Mouse (Mus musculus): ENCODE measurements around the gene Tigd3. TPM values are rescaled to one million over a fixed set of nuclear protein-coding genes. Genes with fewer than 3 reads are reported as not detected.

Gene Tigd3
- polyA plus RNA-seq, 1 experiment from 2014 or later = 3.1 TPM

DNA sequence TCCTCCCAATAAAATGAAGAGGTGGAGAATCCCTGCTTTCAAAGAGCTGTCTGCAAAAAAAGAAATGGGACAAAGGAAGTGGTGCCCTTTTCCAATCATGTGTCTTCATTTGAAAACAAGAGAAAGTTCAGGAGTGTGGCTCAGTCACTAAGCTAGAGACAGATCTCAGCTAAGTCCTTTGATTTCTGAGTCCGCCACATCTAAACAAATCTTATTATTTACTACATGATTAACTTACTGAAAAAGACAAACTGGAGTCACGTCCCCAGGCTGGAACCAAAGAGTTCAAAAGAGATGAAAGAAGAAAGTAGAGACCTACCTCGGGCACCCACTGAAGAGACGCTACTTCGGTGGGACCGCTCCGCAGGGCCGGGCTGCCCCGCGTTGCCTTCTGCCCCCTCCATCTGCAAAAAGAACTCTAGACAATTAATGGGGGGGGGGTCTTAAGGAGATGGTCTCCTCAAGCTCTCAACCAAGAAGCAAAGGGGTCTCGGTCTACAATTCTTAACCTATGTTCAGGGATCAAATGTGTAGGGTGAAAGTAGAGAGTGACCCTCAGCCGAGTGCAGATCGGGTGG lies 19.5 kb downstream of the Tigd3 start:
- Histone ChIP-seq H3K27ac (0 out of 2 replicates have a peak overlapping the region, but pooled peaks have one; percentile 73), H3K9me3 (no peaks in the 10 kb centered on the region), H3K4me1 (peaks cover 58% of the 10 kb centered on the region), H3K36me3 (peaks cover 11% of the 10 kb centered on the region), H3K4me3 (peak overlapping the region; percentile 72), H3K4me2 (peak overlapping the region; percentile 70), H3K9ac (peak overlapping the region; percentile 76), H3K27me3 (no peaks in the 10 kb centered on the region)
- no peak for ATAC-seq (ENCODE audit: insufficient number of reproducible peaks, low FRiP score, low TSS enrichment, low read depth)
- 8% methylated on average over 13 of the region's 13 CpGs for WGBS

DNA sequence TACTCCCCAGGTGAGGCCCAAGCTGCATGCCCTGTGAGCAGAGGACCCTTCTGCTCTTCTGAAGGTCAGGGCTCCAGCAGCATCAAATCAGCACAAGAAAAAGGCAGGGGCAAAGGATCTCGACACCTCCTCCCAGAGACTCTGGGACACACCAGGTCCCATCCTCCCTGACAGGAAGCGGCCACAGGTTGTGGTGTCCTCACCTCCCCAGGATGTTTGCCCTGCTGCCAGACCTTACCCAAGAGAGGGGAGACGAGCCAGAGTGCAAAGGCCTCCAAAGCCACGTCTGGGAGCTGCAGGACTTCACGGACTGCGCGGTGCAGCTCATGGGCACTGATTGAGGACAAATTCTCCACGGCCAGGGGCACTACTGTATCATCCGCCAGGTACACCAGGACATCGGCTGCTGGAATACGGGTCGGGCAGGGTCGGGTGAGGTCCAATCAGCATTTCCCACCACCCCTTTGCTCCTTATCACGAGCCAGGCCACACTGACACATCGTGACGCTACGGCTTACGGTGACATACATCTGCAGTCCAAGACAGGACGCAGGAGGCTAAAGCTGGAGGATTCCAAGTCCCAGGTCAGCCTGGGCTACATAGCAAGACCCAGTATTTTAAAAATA lies 20.9 kb downstream of the Tigd3 start:
- no peak overlapping the region for H3K9ac ChIP-seq
- no peak overlapping the region for H3K4me2 ChIP-seq
- WGBS = 86% methylated on average over 19 of the region's 19 CpGs

DNA sequence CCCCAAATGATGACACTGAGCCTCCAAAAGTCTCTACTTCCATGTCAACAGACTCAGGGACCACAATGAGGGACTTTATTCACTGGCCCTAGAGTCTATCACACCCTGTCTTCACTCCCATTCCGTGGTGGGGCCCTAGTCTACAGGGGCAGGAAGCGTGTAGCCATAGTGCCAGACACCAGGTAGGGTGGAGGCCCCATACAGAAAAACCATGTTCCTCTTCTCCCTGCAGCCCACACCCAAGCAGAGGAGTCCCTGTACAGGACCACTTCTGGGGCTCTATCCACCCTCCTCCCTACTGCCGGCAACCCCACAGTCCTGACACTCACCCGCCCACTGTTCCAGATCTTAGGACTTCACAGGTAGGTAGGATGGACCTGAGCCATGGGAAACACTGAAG lies 21.4 kb downstream of the Tigd3 start:
- Histone ChIP-seq H3K9ac (no peak overlapping the region), H3K4me1 (peaks cover 48% of the 10 kb centered on the region), H3K4me3 (no peak overlapping the region), H3K27me3 (no peaks in the 10 kb centered on the region), H3K36me3 (peaks cover 30% of the 10 kb centered on the region), H3K4me2 (no peak overlapping the region), H3K9me3 (no peaks in the 10 kb centered on the region), H3K27ac (no peak overlapping the region)
- no peak for ATAC-seq (ENCODE audit: insufficient number of reproducible peaks, low FRiP score, low TSS enrichment, low read depth)
- WGBS = 88% methylated on average over 4 of the region's 4 CpGs

More for the DNA sequence above, 20.9 kb downstream of the Tigd3 start:
- Histone ChIP-seq H3K27ac (no peak overlapping the region), H3K4me3 (no peak overlapping the region), H3K36me3 (peaks cover 24% of the 10 kb centered on the region), H3K9me3 (no peaks in the 10 kb centered on the region), H3K27me3 (no peaks in the 10 kb centered on the region), H3K4me1 (peaks cover 53% of the 10 kb centered on the region)
- ATAC-seq (ENCODE audit: insufficient number of reproducible peaks, low FRiP score, low TSS enrichment, low read depth) = no peak

DNA sequence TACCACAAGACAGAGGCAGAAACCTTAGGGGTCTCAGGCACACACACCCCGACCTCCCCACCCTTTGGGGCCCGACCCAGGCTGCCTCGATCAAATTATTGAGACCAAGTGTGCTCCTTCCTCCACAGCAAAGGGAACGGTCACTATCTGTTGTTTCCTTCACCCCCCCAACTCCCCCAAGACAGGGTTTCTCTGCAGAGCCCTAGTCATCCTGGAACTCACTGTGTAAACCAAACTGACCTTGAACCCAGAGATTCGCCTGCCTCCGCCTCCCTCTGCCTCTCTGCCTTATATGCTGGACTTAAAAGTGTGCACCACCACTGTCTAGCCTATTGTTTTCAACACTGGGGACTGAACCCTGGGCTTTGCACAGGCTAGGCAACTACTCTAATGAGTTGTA lies 22.3 kb downstream of the Tigd3 start:
- Histone ChIP-seq H3K4me3 (no peak overlapping the region), H3K9me3 (no peaks in the 10 kb centered on the region), H3K4me1 (peaks cover 46% of the 10 kb centered on the region), H3K27ac (peak overlapping the region; percentile 67), H3K9ac (no peak overlapping the region), H3K36me3 (peaks cover 38% of the 10 kb centered on the region), H3K4me2 (peak overlapping the region; percentile 17; the same call in 1 of the 2 replicates), H3K27me3 (no peaks in the 10 kb centered on the region)
- ATAC-seq (ENCODE audit: insufficient number of reproducible peaks, low FRiP score, low TSS enrichment, low read depth) = no peak
- 54% methylated on average over 6 of the region's 6 CpGs for WGBS

DNA sequence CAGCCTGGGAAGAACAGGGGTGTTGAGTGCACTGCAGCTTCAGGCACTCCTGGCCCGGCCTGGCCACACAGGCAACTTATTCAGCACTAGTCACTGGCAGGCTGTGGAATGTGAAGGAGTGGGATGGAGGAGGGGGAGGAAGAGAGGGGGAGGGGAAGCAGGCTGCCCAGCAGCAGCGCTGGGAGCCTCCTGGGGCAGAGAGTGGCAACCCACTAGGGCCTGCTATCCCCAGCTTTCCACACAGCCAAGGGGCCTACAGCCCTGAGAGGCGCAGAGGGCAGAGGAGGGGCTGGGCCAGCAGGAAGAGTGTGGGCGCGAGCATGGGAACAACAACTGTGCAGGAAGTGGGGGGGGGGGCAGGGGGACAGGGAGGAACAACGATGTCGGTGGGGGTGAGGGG lies 22.7 kb downstream of the Tigd3 start:
- Histone ChIP-seq H3K4me3 (no peak overlapping the region), H3K9ac (no peak overlapping the region), H3K9me3 (no peaks in the 10 kb centered on the region), H3K36me3 (peaks cover 42% of the 10 kb centered on the region), H3K27me3 (no peaks in the 10 kb centered on the region), H3K27ac (peak overlapping the region; percentile 67), H3K4me1 (peaks cover 46% of the 10 kb centered on the region), H3K4me2 (peak overlapping the region; percentile 17; the same call in 1 of the 2 replicates)
- 8% methylated on average over 7 of the region's 7 CpGs for WGBS
- peak; percentile 64; the same call in 1 of the 2 replicates for ATAC-seq (ENCODE audit: insufficient number of reproducible peaks, low FRiP score, low TSS enrichment, low read depth)

DNA sequence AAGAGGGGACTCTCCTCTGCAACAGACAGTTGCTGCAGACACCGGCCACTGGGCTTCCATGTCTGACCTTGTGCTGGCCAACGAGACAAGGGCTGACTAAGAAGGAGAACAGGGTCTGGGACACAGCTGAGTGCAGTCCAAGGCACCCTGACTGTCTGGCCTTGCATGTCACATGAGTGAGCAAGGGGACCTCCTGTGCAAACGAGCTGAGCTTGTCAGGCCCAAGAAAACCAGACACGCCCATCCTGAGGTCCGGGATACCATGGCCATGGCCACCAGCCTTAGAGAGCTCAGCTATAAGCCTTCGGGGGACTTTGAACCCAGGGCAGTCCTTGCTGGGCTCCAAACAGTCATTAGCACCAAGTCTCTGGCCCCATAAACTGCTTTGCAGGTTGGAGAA lies 25.9 kb downstream of the Tigd3 start:
- Histone ChIP-seq H3K27me3 (no peaks in the 10 kb centered on the region), H3K4me3 (no peak overlapping the region), H3K9ac (no peak overlapping the region), H3K4me1 (peaks cover 25% of the 10 kb centered on the region), H3K9me3 (no peaks in the 10 kb centered on the region), H3K4me2 (no peak overlapping the region), H3K27ac (no peak overlapping the region), H3K36me3 (peaks cover 74% of the 10 kb centered on the region)
- 82% methylated on average over 6 of the region's 6 CpGs for WGBS
- ATAC-seq (ENCODE audit: insufficient number of reproducible peaks, low FRiP score, low TSS enrichment, low read depth) = no peak

DNA sequence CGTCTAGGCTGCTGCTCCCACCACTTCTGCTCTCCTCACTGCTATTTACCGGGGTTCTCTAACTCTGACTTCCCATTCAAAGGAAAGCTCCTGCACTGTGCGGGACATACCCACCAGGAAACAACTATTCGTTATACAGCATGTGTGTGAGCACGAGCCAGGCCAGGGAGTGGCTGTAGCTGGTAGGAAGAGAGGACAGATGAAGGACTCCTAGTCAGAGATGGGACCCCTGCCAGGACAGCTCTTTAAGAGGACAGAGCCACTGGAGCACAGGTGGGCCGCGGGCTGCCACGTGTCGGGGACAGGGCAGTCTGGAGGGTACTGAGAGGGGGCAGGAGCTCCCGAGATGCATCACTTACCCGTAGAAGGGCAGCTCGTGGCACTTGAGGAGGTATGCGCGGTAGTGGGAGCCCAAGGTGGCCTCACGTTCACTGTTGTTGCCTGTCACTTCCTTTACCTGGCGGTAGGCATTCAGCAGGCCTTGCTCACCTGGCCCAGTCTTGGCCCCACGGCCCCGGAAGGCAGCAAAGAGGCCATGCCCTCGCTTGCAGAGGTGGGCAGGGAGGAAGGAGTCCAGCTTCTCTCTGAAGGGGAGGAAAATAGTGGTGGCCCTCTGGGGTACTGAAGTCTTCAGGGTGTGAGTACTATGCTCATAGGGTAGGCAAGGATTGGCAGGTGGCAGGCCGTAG lies 29.1 kb downstream of the Tigd3 start:
- 91% methylated on average over 20 of the region's 20 CpGs for WGBS
- no peak overlapping the region for H3K9ac ChIP-seq
- H3K27me3 ChIP-seq = no peaks in the 10 kb centered on the region
- no peak for ATAC-seq (ENCODE audit: insufficient number of reproducible peaks, low FRiP score, low TSS enrichment, low read depth)
- H3K36me3 ChIP-seq = peaks cover 99% of the 10 kb centered on the region
- no peak overlapping the region for H3K4me3 ChIP-seq
- H3K4me2 ChIP-seq = no peak overlapping the region
- no peaks in the 10 kb centered on the region for H3K4me1 ChIP-seq
- no peaks in the 10 kb centered on the region for H3K9me3 ChIP-seq
- H3K27ac ChIP-seq = no peak overlapping the region

DNA sequence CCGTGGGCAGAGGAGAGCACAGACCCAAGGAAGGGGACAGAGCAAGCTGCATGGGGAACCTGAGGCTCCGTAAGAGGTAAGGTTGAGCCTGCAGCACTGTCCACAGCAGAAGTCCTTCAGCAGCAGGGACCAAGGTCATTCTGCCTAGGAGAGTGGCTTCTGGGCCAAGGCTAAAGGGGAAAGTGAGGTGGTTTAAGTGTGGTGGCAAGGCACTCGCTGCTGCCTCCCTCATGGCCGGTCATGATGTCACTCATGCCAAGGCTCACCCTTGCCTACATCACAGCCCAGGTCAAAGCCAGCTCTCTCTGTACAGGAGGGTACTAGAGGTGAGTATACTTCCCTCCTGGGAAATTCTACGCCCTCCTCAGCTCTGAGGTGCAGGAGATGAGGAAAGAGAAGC lies 30.2 kb downstream of the Tigd3 start:
- no peak for ATAC-seq (ENCODE audit: insufficient number of reproducible peaks, low FRiP score, low TSS enrichment, low read depth)
- Histone ChIP-seq H3K9ac (no peak overlapping the region), H3K27ac (no peak overlapping the region), H3K27me3 (no peaks in the 10 kb centered on the region), H3K36me3 (peaks cover 99% of the 10 kb centered on the region), H3K4me1 (no peaks in the 10 kb centered on the region), H3K4me2 (no peak overlapping the region), H3K9me3 (no peaks in the 10 kb centered on the region), H3K4me3 (no peak overlapping the region)
- 92% methylated on average over 5 of the region's 5 CpGs for WGBS

DNA sequence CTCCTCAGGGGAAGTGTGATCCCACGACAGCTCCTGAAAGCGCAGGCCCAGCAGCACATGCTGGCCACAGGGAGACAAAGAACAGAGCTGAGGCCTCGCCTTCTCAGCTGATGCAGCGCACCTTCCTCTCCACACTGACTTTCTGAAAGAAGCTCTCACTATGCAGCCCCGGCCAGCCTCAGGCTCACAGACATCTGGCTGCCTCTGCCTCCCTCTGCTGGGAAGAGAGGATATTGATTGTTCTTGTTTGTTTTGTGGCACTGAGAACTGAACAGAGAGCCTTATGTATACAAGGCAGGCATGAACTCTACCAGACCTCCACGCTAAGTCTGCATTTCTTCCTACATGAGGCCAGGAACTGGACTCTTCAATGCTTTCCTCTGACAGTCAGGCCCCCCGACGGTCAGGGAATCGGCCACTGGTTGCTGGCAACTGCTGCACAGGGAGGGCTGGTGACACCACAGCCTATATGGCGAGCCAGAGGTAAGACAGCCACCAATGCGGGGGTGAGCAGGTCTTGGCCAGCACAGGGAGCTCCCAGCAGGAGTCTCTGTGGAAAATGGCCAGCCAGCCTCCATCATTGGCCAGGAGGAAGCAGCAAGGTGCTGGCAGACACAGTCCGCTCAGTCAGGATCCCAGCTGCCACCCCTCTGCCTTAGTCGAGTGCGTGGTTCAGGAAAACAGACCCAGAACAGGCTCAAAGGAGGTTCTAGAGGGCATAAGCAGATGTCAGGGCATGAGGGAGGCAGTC lies 31.4 kb downstream of the Tigd3 start:
- no peaks in the 10 kb centered on the region for H3K4me1 ChIP-seq
- no peak overlapping the region for H3K4me3 ChIP-seq
- H3K9me3 ChIP-seq = no peaks in the 10 kb centered on the region
- no peaks in the 10 kb centered on the region for H3K27me3 ChIP-seq
- H3K4me2 ChIP-seq = no peak overlapping the region
- peaks cover 100% of the 10 kb centered on the region for H3K36me3 ChIP-seq
- no peak for ATAC-seq (ENCODE audit: insufficient number of reproducible peaks, low FRiP score, low TSS enrichment, low read depth)
- WGBS = 94% methylated on average over 14 of the region's 14 CpGs
- no peak overlapping the region for H3K27ac ChIP-seq
- H3K9ac ChIP-seq = no peak overlapping the region

DNA sequence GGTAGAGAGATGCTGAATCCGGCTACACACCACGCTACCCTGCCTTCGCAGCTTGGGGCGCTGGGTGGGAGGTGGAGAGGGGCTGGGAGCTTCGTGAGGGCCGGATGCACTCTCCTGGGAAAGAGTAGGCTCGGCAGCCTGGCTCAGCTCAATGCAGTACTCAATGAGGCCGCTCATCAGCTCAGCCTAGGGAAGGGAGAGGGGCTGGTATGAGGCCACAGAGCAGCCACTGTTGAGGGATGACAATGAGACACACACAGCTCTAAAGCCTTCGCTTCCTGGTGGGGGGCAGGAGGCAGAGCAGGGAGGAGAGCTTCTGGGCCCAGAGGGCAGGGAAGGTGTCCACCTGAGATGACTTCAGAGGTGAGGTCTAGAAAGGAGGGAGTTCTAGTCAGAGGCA lies 37.3 kb downstream of the Tigd3 start:
- WGBS = 89% methylated on average over 9 of the region's 9 CpGs
- peaks cover 6% of the 10 kb centered on the region; the same call in 1 of the 2 replicates for H3K4me1 ChIP-seq
- H3K9me3 ChIP-seq = no peaks in the 10 kb centered on the region
- no peak overlapping the region for H3K4me3 ChIP-seq
- peaks cover 86% of the 10 kb centered on the region for H3K36me3 ChIP-seq
- H3K27ac ChIP-seq = 0 out of 2 replicates have a peak overlapping the region, but pooled peaks have one; percentile 18
- no peaks in the 10 kb centered on the region for H3K27me3 ChIP-seq
- ATAC-seq (ENCODE audit: insufficient number of reproducible peaks, low FRiP score, low TSS enrichment, low read depth) = no peak
- H3K9ac ChIP-seq = no peak overlapping the region
- H3K4me2 ChIP-seq = no peak overlapping the region

DNA sequence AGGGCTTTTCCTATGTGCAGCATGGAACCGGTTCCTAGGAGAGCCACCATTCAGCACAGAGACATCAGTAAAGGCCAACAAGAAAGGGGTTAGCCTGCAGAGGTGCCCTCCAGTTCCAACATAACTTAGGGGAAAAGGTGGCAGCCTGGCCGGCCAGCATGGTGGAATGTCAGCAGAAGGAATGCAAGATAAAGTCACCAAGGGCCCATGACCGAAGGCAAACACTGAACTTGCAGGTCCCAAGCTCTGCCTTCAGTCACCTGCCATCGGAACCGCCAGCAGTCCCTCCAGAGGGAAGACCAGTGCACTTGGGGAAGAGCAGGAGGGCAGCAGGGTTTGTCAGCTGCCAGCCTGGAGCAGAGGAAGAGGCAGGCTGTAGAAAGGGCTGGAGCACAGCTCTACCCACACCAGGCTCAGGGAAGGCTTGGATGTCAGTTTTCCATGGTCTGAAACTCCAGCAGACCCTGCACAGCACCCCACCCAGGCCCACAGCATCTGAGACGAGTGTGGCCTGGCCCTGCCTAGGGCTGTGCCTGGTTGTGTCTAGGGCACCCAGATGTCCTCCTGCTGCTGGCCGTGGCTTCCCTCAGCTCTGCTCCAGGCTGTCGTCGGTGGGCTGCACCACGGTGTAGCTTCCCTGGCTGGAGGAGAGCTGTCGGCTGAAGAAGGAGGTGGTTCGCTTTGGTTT lies 41.8 kb downstream of the Tigd3 start:
- ATAC-seq (ENCODE audit: insufficient number of reproducible peaks, low FRiP score, low TSS enrichment, low read depth) = no peak
- Histone ChIP-seq H3K27ac (peak overlapping the region; percentile 18; the same call in 1 of the 2 replicates), H3K9ac (no peak overlapping the region)

More for the DNA sequence above, 41.8 kb downstream of the Tigd3 start:
- Histone ChIP-seq H3K9me3 (no peaks in the 10 kb centered on the region), H3K4me2 (no peak overlapping the region), H3K36me3 (peaks cover 42% of the 10 kb centered on the region), H3K27me3 (no peaks in the 10 kb centered on the region), H3K4me3 (no peak overlapping the region), H3K4me1 (peaks cover 39% of the 10 kb centered on the region)
- WGBS = 86% methylated on average over 12 of the region's 12 CpGs
